Mouse (Mus musculus): ENCODE results near the gene Clstn2. TPM values are rescaled to one million over a fixed set of nuclear protein-coding genes. Genes with fewer than 3 reads are reported as not detected.

The Clstn2 gene
- polyA plus RNA-seq, 1 experiment from 2014 or later: 2.8 TPM

DNA sequence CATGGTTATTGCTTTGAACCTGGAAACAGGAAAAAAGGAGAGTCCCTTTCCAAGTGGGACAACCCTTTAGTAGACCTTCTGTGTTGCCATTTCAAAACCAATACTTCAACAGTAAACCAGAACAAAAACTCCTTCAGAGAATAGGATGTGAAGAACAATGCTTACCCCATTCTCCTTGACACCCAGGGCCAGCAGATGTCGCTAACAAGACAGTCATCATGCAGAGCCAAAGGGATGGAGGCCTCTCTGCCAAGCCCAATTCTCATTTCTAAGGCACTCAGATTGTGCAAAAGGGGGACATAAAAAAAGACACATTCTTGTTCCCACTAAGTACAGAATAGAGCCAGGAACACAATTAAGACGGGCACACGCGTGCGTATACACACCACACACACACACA lies 16.4 kb downstream of the Clstn2 start:
- H3K27me3 ChIP-seq: no peaks in the 10 kb centered on the region
- no peaks in the 10 kb centered on the region for H3K9me3 ChIP-seq
- H3K4me1 ChIP-seq: 0 out of 2 replicates have a peak, but pooled peaks cover 8% of the 10 kb centered on the region
- H3K27ac ChIP-seq: no peak overlapping the region
- no peak overlapping the region for H3K4me2 ChIP-seq
- 65% methylated on average over 5 of the region's 5 CpGs for WGBS
- H3K9ac ChIP-seq: no peak overlapping the region
- H3K36me3 ChIP-seq (replicated peaks): no peaks in the 10 kb centered on the region
- no peak for ATAC-seq (ENCODE audit: low FRiP score)
- H3K4me3 ChIP-seq (replicated peaks): no peak overlapping the region

DNA sequence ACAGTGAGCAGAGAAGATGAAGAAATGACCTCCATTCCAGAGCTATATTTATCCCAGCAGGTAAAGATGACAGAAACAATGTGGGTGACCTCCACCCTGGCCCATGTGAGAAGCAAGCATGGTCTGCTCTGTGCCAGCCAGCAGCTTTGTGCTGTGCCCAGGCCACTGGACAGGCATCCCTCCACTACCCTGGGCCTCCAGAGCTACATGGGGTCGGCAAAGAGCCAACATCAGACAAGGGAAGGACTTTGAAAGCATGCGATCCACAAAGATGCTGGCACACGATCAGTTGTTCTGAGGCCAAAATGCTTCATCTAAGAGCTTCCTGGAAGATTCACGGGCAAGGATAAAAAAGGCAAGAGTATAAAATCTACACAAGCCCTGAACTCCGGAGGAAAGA lies 36.6 kb downstream of the Clstn2 start:
- no peak for ATAC-seq (ENCODE audit: low FRiP score)
- Histone ChIP-seq H3K36me3 (replicated peaks) (no peaks in the 10 kb centered on the region), H3K4me1 (0 out of 2 replicates have a peak, but pooled peaks cover 3% of the 10 kb centered on the region), H3K27me3 (no peaks in the 10 kb centered on the region), H3K9me3 (no peaks in the 10 kb centered on the region), H3K27ac (no peak overlapping the region), H3K9ac (no peak overlapping the region), H3K4me2 (no peak overlapping the region), H3K4me3 (replicated peaks) (no peak overlapping the region)
- 85% methylated on average over 5 of the region's 5 CpGs for WGBS

DNA sequence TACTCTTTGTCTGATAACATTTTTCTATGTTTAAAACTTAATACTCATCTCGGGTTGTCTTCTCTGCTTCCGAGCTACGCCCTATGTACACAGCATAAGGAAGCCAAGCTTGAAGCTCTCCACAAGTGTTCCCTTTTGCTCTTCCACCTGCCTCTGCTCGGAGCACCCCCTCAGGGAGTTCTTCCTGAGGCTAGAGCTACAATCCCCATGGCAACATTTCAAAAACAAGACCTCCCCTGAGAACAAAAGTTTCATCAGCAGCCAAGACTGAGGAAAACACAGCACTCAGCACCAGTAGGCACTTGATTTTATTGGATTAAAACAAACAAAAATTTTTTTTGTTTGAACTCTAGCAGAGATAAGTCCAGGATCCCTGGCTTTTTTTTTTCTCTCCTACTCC lies 37.3 kb downstream of the Clstn2 start:
- WGBS: 67% methylated on average over 4 of the region's 4 CpGs
- no peaks in the 10 kb centered on the region for H3K27me3 ChIP-seq
- H3K9ac ChIP-seq: no peak overlapping the region
- H3K9me3 ChIP-seq: no peaks in the 10 kb centered on the region
- 0 out of 2 replicates have a peak, but pooled peaks cover 3% of the 10 kb centered on the region for H3K4me1 ChIP-seq
- H3K36me3 ChIP-seq (replicated peaks): no peaks in the 10 kb centered on the region
- no peak for ATAC-seq (ENCODE audit: low FRiP score)
- no peak overlapping the region for H3K27ac ChIP-seq
- no peak overlapping the region for H3K4me3 ChIP-seq (replicated peaks)
- H3K4me2 ChIP-seq: no peak overlapping the region

DNA sequence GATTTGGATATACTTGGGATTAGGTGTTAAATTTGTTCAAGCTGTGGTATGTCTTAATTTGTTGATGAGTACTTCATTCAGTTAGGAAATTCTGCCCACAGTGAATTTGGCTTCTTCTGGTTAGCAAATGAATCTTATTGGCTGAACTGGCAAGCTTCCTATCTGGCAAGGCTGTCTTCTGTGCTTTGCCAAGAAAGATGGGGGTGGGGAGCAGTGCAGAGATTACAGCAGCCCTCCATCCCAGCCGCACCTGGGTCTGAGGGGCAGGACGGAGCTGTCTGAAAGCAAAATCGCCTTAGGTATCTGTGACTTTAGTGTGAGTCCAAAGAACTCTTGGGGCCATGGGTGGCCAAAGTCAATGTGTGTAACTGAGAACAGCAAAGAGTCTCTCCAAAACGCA lies 40.9 kb downstream of the Clstn2 start:
- 24% methylated on average over 4 of the region's 4 CpGs for WGBS
- H3K9me3 ChIP-seq: no peaks in the 10 kb centered on the region
- H3K4me1 ChIP-seq: 0 out of 2 replicates have a peak, but pooled peaks cover 3% of the 10 kb centered on the region
- no peaks in the 10 kb centered on the region for H3K27me3 ChIP-seq
- H3K27ac ChIP-seq: no peak overlapping the region
- no peaks in the 10 kb centered on the region for H3K36me3 ChIP-seq (replicated peaks)
- H3K4me3 ChIP-seq (replicated peaks): no peak overlapping the region
- H3K4me2 ChIP-seq: no peak overlapping the region
- H3K9ac ChIP-seq: no peak overlapping the region
- no peak for ATAC-seq (ENCODE audit: low FRiP score)

DNA sequence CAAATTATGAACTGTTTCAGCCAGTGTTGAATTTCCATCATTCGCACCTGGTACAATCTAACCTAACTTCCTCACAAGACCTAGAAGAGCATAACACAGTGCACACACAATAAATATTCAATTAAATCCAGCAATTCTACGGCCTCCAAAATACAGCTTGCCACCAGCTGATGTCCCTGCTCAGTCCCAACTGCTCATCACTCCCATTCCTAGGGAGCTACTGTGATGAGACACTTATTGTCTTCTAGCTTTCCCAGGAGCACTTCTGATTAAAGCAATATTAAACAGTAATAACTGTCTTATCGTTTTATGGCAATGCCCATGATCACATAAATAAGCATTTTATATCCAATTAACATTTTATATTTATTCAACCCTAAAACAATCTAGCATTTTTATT lies 55.6 kb downstream of the Clstn2 start:
- no peaks in the 10 kb centered on the region for H3K9me3 ChIP-seq
- H3K27me3 ChIP-seq: no peaks in the 10 kb centered on the region
- no peak overlapping the region for H3K4me2 ChIP-seq
- H3K36me3 ChIP-seq (replicated peaks): no peaks in the 10 kb centered on the region
- H3K4me3 ChIP-seq (replicated peaks): no peak overlapping the region
- no peak overlapping the region for H3K9ac ChIP-seq
- 0 out of 2 replicates have a peak, but pooled peaks cover 3% of the 10 kb centered on the region for H3K4me1 ChIP-seq
- 85% methylated on average over 3 of the region's 3 CpGs for WGBS
- no peak for ATAC-seq (ENCODE audit: low FRiP score)
- H3K27ac ChIP-seq: no peak overlapping the region

DNA sequence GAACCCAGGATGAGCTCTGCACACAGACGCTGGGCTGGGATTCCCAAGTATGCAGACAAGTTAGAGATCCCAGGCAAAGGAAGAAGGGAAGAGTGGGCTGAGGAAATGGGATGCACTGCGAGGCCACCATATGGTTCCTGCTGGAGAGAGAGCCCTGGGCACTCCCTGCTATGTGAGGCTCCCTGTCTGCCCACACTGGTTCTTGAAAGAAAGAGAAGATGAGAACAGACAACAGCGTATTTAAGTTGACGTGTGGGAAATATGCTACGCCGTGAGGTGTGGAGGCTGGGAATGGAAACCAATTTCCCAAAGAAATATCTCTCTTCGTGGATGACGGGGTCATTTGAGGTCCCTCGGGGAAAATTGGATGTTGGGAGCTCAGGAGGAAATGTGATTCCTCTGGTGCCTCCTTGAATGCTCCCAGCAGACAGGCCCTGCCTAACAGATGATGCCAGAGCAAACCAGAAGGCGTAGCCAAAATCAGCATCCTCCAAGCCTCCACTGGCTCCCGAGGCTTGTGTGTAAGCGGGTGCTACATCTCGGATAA lies 58.1 kb downstream of the Clstn2 start:
- Histone ChIP-seq H3K27ac (no peak overlapping the region), H3K9ac (no peak overlapping the region), H3K9me3 (no peaks in the 10 kb centered on the region), H3K27me3 (no peaks in the 10 kb centered on the region), H3K4me3 (replicated peaks) (no peak overlapping the region), H3K4me1 (0 out of 2 replicates have a peak, but pooled peaks cover 3% of the 10 kb centered on the region), H3K4me2 (no peak overlapping the region), H3K36me3 (replicated peaks) (no peaks in the 10 kb centered on the region)
- 88% methylated on average over 13 of the region's 13 CpGs for WGBS
- no peak for ATAC-seq (ENCODE audit: low FRiP score)

DNA sequence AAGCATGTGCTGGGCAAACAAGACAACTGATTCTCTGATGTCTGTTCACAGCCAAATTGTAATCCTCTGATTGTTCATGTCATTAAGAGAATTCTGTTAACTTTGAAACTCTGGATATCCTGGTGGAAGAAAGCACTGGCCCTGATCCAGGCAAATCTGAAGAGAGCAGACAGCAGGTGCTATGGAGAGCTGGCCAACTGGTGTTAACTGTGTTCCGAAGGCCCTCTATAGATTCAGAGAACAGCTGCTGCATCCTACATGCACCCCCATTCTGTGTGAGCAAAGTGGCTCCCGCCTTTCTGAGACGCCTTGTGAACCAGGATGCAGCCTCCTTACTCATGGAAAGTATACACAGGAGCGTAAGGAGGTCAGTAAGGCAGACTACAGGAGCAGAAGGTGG lies 66.3 kb downstream of the Clstn2 start:
- WGBS: 71% methylated on average over 4 of the region's 4 CpGs
- ATAC-seq (ENCODE audit: low FRiP score): no peak
- Histone ChIP-seq H3K27ac (no peak overlapping the region), H3K4me2 (no peak overlapping the region), H3K27me3 (no peaks in the 10 kb centered on the region), H3K9me3 (no peaks in the 10 kb centered on the region), H3K36me3 (replicated peaks) (no peaks in the 10 kb centered on the region), H3K9ac (no peak overlapping the region), H3K4me1 (no peaks in the 10 kb centered on the region), H3K4me3 (replicated peaks) (no peak overlapping the region)

DNA sequence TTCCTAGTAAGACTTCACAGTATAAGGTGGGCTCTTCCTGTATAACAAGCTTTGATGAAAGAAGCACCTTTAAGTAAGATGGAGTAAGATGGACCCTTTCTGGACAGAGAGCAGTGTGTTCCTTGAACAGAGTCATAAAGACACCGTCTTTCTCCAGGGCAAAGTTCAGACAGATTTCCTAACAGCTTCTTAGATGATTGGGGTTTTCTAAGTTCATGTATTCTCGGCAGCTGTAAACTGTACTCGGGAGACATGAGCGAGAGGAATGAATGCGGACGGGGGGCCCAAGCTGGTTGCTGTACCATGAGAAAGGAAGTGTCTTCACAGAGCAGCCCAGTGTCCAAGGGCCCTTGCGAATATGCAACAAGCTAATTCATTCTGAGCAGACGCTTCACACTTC lies 75.5 kb downstream of the Clstn2 start:
- no peaks in the 10 kb centered on the region for H3K4me1 ChIP-seq
- H3K4me2 ChIP-seq: no peak overlapping the region
- H3K9me3 ChIP-seq: no peaks in the 10 kb centered on the region
- no peaks in the 10 kb centered on the region for H3K36me3 ChIP-seq (replicated peaks)
- no peak overlapping the region for H3K27ac ChIP-seq
- ATAC-seq (ENCODE audit: low FRiP score): no peak
- 93% methylated on average over 8 of the region's 8 CpGs for WGBS
- no peak overlapping the region for H3K9ac ChIP-seq
- no peak overlapping the region for H3K4me3 ChIP-seq (replicated peaks)
- no peaks in the 10 kb centered on the region for H3K27me3 ChIP-seq

DNA sequence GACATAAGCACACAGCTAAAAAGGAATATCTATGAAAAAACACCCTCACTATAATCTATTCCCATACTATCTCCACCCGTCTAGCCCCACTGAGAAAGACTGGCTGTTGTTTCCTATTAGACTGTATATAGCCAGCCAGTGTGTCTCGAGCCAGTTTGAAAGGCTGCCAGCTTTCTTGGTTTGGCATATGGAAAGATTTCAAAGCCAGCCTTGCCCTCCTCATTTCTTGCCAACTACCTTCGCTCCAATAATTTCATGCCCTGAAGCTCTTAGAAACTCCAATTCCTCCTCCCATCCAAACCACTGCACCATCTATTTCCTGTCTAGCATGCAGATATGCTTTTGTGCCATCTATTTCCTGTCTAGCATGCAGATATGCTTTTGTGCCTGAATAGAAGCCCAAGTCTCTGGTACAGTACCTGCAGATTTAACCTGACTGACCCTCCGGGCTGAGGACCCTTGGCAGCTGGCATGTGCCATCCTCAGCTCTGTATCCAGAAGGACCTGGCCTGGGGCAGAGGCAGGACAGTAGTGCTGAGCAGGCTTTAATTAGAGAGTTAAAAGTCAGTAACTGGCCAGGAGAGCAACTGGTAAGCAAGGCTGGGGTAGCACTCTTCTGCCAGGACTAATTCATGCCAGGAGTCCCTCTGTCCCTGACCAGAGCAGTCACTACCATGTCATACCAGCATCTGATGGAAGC lies 76.4 kb downstream of the Clstn2 start:
- no peak overlapping the region for H3K4me3 ChIP-seq (replicated peaks)
- H3K36me3 ChIP-seq (replicated peaks): no peaks in the 10 kb centered on the region
- H3K9ac ChIP-seq: no peak overlapping the region
- no peaks in the 10 kb centered on the region for H3K9me3 ChIP-seq
- 79% methylated on average over 4 of the region's 4 CpGs for WGBS
- no peak overlapping the region for H3K4me2 ChIP-seq
- no peaks in the 10 kb centered on the region for H3K4me1 ChIP-seq
- no peaks in the 10 kb centered on the region for H3K27me3 ChIP-seq
- no peak for ATAC-seq (ENCODE audit: low FRiP score)
- no peak overlapping the region for H3K27ac ChIP-seq

DNA sequence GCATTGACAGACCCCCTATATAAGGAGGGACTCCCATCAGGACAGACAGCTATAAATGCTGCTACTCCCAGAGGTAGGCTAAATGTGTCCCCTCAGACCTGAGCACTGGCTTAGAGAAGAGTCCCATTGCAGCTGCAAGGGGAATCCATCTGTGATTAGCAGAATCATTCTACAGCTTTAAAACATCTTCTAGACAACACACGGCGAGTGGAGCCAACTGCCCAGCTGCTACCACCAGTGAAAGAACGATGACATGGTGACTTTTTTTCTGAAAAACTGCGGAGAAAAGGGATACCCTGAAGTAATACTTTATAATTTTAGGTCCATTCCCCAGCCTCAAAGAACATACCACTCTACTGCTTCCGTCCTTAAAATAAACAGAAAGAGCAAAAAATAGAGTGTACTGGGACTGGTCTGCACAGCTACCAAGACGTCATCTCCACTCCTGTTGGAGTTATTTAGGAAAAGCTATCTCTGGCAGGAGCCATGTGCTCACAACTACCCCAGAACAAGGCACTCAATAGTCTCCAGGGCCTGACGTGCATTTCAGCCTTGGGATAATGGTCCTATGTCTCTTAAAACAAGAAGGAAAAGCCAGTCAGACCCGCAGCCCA lies 79.1 kb downstream of the Clstn2 start:
- no peaks in the 10 kb centered on the region for H3K4me1 ChIP-seq
- H3K27ac ChIP-seq: no peak overlapping the region
- 90% methylated on average over 8 of the region's 8 CpGs for WGBS
- H3K9ac ChIP-seq: no peak overlapping the region
- no peak overlapping the region for H3K4me3 ChIP-seq (replicated peaks)
- no peak for ATAC-seq (ENCODE audit: low FRiP score)
- H3K36me3 ChIP-seq (replicated peaks): no peaks in the 10 kb centered on the region
- H3K27me3 ChIP-seq: no peaks in the 10 kb centered on the region
- no peaks in the 10 kb centered on the region for H3K9me3 ChIP-seq
- no peak overlapping the region for H3K4me2 ChIP-seq

DNA sequence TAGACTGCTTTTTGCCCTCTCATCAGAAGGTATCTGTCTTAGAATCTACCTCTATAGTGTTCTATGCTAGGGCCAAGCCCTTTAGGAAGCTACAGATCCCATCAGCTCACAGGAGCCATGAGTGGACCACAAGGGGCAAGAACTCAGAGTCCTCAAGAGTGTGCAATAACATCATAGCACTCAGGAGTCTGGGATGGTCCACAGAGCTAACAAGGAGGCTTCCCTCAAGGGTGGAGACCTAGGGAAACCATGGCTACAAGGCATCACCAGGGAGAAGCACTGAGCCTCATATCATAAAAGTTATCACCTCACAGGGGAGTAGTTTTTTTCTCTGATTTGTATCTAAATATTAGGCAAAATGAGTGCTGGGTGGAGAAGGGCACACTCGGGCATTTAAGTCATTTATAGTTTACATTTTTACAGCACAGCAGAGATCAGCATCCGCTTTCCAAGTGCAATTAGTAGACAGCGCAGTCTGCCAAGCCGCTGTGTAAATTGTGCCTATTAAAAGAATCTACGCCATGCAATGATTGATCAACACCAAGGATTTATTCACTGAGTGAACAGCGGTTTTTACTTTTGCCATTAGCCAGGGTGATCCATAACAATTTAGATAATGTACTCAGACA lies 82.5 kb downstream of the Clstn2 start:
- ATAC-seq (ENCODE audit: low FRiP score): no peak
- Histone ChIP-seq H3K9me3 (no peaks in the 10 kb centered on the region), H3K27me3 (no peaks in the 10 kb centered on the region), H3K27ac (no peak overlapping the region), H3K9ac (no peak overlapping the region), H3K4me2 (no peak overlapping the region), H3K4me3 (replicated peaks) (no peak overlapping the region), H3K36me3 (replicated peaks) (no peaks in the 10 kb centered on the region), H3K4me1 (no peaks in the 10 kb centered on the region)
- WGBS: 87% methylated on average over 6 of the region's 6 CpGs

DNA sequence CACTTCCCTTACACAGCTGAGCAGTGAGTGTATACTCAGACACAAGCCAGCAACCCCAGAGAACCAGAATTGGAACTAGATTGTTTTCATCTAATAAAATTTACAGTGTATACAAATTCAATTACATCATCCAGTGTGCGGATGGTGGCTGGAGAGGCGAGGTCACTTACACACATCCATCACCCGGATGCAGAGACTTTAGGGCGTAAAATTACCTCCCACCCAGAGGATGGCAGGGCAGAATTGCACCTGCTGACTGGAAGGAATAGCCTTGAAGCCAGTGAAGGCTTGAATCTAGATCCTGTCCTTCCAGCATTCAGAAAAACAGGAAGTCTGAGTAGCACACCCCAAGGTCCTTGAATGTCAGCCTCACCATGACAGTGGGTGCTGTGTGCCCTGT lies 113.7 kb downstream of the Clstn2 start:
- WGBS: 88% methylated on average over 4 of the region's 4 CpGs
- ATAC-seq (ENCODE audit: low FRiP score): no peak
- no peak overlapping the region for H3K4me2 ChIP-seq
- H3K27ac ChIP-seq: no peak overlapping the region
- H3K4me3 ChIP-seq (replicated peaks): no peak overlapping the region
- no peaks in the 10 kb centered on the region; the same call in 1 of the 2 replicates for H3K4me1 ChIP-seq
- H3K27me3 ChIP-seq: no peaks in the 10 kb centered on the region
- no peaks in the 10 kb centered on the region for H3K36me3 ChIP-seq (replicated peaks)
- H3K9ac ChIP-seq: no peak overlapping the region
- no peaks in the 10 kb centered on the region for H3K9me3 ChIP-seq

All from forebrain, embryonic 12.5 days (tissue).